Mouse (Mus musculus): Measurements from ENCODE around the gene Gm10647. TPM values are rescaled to one million over a fixed set of nuclear protein-coding genes. Genes with fewer than 3 reads are reported as not detected.
"Not testable (repeated sequence)": the region's sequence is repeated elsewhere in the genome, so short reads cannot be mapped to it uniquely, and the experiment has no call there.

Gm10647 gene
- polyA plus RNA-seq (2012; rRNA removed) = 0.07 TPM in 1 of 2 replicates, not detected in the other

GRCm38 (mm10) chr9:66796739-66797138 is at the start of gene Gm10647:
TSS of gene Gm10647 (plus strand) at chr9:66797039.
- TF ChIP-seq CTCF (IDR thresholded peaks at IDR 0.05; ENCODE audit: borderline replicate concordance, control insufficient read depth, extremely low read depth, insufficient read depth, low read length, poor library complexity) = no peak
- no peak for TF ChIP-seq POLR2A (IDR thresholded peaks at IDR 0.05; ENCODE audit: control insufficient read depth, extremely low read depth, insufficient read depth, low read length, poor library complexity)
- no peak for DNase-seq
- H3K27me3 ChIP-seq (ENCODE audit: control insufficient read depth, insufficient read depth, low read length) = no peaks in the 10 kb centered on the region
- H3K4me1 ChIP-seq (replicated peaks; ENCODE audit: control insufficient read depth, insufficient read depth, low read length) = 0 out of 2 replicates have a peak, but pooled peaks cover 4% of the 10 kb centered on the region
- 92% methylated on average over 5 of the region's 5 CpGs for WGBS
- H3K36me3 ChIP-seq (ENCODE audit: control insufficient read depth, insufficient read depth, low read length) = no peaks in the 10 kb centered on the region
- no peak within 1 kb of the TSS for H3K27ac ChIP-seq (ENCODE audit: control insufficient read depth, insufficient read depth, low read length)
- H3K4me3 ChIP-seq (ENCODE audit: control insufficient read depth, insufficient read depth, low read length) = peak within 1 kb of the TSS; percentile 77

GRCm38 (mm10) chr9:66748390-66748789 is 48.4 kb upstream of the Gm10647 start:
- no peak for DNase-seq
- TF ChIP-seq CTCF (IDR thresholded peaks at IDR 0.05; ENCODE audit: borderline replicate concordance, control insufficient read depth, extremely low read depth, insufficient read depth, low read length, poor library complexity) (no peak), POLR2A (IDR thresholded peaks at IDR 0.05; ENCODE audit: control insufficient read depth, extremely low read depth, insufficient read depth, low read length, poor library complexity) (no peak)
- Histone ChIP-seq H3K4me1 (replicated peaks; ENCODE audit: control insufficient read depth, insufficient read depth, low read length) (no peaks in the 10 kb centered on the region), H3K36me3 (ENCODE audit: control insufficient read depth, insufficient read depth, low read length) (no peaks in the 10 kb centered on the region), H3K27me3 (ENCODE audit: control insufficient read depth, insufficient read depth, low read length) (no peaks in the 10 kb centered on the region), H3K4me3 (ENCODE audit: control insufficient read depth, insufficient read depth, low read length) (no peak overlapping the region), H3K27ac (ENCODE audit: control insufficient read depth, insufficient read depth, low read length) (no peak overlapping the region)
- WGBS = 96% methylated on average over 15 of the region's 15 CpGs

GRCm38 (mm10) chr9:66752849-66753248 is 44.0 kb upstream of the Gm10647 start:
- 91% methylated on average over 6 of the region's 6 CpGs for WGBS
- H3K27me3 ChIP-seq (ENCODE audit: control insufficient read depth, insufficient read depth, low read length) = no peaks in the 10 kb centered on the region
- H3K27ac ChIP-seq (ENCODE audit: control insufficient read depth, insufficient read depth, low read length) = no peak overlapping the region
- H3K4me1 ChIP-seq (replicated peaks; ENCODE audit: control insufficient read depth, insufficient read depth, low read length) = no peaks in the 10 kb centered on the region
- H3K4me3 ChIP-seq (ENCODE audit: control insufficient read depth, insufficient read depth, low read length) = no peak overlapping the region
- DNase-seq = no peak
- no peaks in the 10 kb centered on the region for H3K36me3 ChIP-seq (ENCODE audit: control insufficient read depth, insufficient read depth, low read length)
- TF ChIP-seq CTCF (IDR thresholded peaks at IDR 0.05; ENCODE audit: borderline replicate concordance, control insufficient read depth, extremely low read depth, insufficient read depth, low read length, poor library complexity) (no peak), POLR2A (IDR thresholded peaks at IDR 0.05; ENCODE audit: control insufficient read depth, extremely low read depth, insufficient read depth, low read length, poor library complexity) (no peak)

- TF ChIP-seq CTCF (IDR thresholded peaks at IDR 0.05; ENCODE audit: borderline replicate concordance, control insufficient read depth, extremely low read depth, insufficient read depth, low read length, poor library complexity) (no peak), POLR2A (IDR thresholded peaks at IDR 0.05; ENCODE audit: control insufficient read depth, extremely low read depth, insufficient read depth, low read length, poor library complexity) (no peak)
- WGBS = 94% methylated on average over 1 of the region's 1 CpGs
- DNase-seq = no peak
- Histone ChIP-seq H3K27ac (ENCODE audit: control insufficient read depth, insufficient read depth, low read length) (no peak overlapping the region), H3K4me3 (ENCODE audit: control insufficient read depth, insufficient read depth, low read length) (no peak overlapping the region), H3K27me3 (ENCODE audit: control insufficient read depth, insufficient read depth, low read length) (no peaks in the 10 kb centered on the region), H3K4me1 (replicated peaks; ENCODE audit: control insufficient read depth, insufficient read depth, low read length) (no peaks in the 10 kb centered on the region), H3K36me3 (ENCODE audit: control insufficient read depth, insufficient read depth, low read length) (no peaks in the 10 kb centered on the region)
Measured at GRCm38 (mm10) chr9:66760991-66761390, 35.8 kb upstream of the Gm10647 start.

- WGBS = 83% methylated on average over 1 of the region's 1 CpGs
- no peaks in the 10 kb centered on the region for H3K27me3 ChIP-seq (ENCODE audit: control insufficient read depth, insufficient read depth, low read length)
- H3K27ac ChIP-seq (ENCODE audit: control insufficient read depth, insufficient read depth, low read length) = no peak overlapping the region
- H3K4me3 ChIP-seq (ENCODE audit: control insufficient read depth, insufficient read depth, low read length) = no peak overlapping the region
- no peak for DNase-seq
- no peaks in the 10 kb centered on the region for H3K36me3 ChIP-seq (ENCODE audit: control insufficient read depth, insufficient read depth, low read length)
- no peaks in the 10 kb centered on the region for H3K4me1 ChIP-seq (replicated peaks; ENCODE audit: control insufficient read depth, insufficient read depth, low read length)
- TF ChIP-seq POLR2A (IDR thresholded peaks at IDR 0.05; ENCODE audit: control insufficient read depth, extremely low read depth, insufficient read depth, low read length, poor library complexity) (no peak), CTCF (IDR thresholded peaks at IDR 0.05; ENCODE audit: borderline replicate concordance, control insufficient read depth, extremely low read depth, insufficient read depth, low read length, poor library complexity) (no peak)
Measured at GRCm38 (mm10) chr9:66768721-66769120, 28.1 kb upstream of the Gm10647 start.

- no peak for TF ChIP-seq CTCF (IDR thresholded peaks at IDR 0.05; ENCODE audit: borderline replicate concordance, control insufficient read depth, extremely low read depth, insufficient read depth, low read length, poor library complexity)
- no peak for TF ChIP-seq POLR2A (IDR thresholded peaks at IDR 0.05; ENCODE audit: control insufficient read depth, extremely low read depth, insufficient read depth, low read length, poor library complexity)
- 85% methylated on average over 3 of the region's 3 CpGs for WGBS
- Histone ChIP-seq H3K27ac (ENCODE audit: control insufficient read depth, insufficient read depth, low read length) (no peak overlapping the region), H3K4me3 (ENCODE audit: control insufficient read depth, insufficient read depth, low read length) (no peak overlapping the region), H3K36me3 (ENCODE audit: control insufficient read depth, insufficient read depth, low read length) (no peaks in the 10 kb centered on the region), H3K27me3 (ENCODE audit: control insufficient read depth, insufficient read depth, low read length) (no peaks in the 10 kb centered on the region), H3K4me1 (replicated peaks; ENCODE audit: control insufficient read depth, insufficient read depth, low read length) (no peaks in the 10 kb centered on the region)
- DNase-seq = no peak
Measured at GRCm38 (mm10) chr9:66769275-66769674, 27.6 kb upstream of the Gm10647 start.

GRCm38 (mm10) chr9:66770701-66771100 is 26.1 kb upstream of the Gm10647 start:
- DNase-seq = no peak
- Histone ChIP-seq H3K27me3 (ENCODE audit: control insufficient read depth, insufficient read depth, low read length) (no peaks in the 10 kb centered on the region), H3K4me1 (replicated peaks; ENCODE audit: control insufficient read depth, insufficient read depth, low read length) (no peaks in the 10 kb centered on the region), H3K4me3 (ENCODE audit: control insufficient read depth, insufficient read depth, low read length) (no peak overlapping the region), H3K36me3 (ENCODE audit: control insufficient read depth, insufficient read depth, low read length) (no peaks in the 10 kb centered on the region), H3K27ac (ENCODE audit: control insufficient read depth, insufficient read depth, low read length) (no peak overlapping the region)
- TF ChIP-seq POLR2A (IDR thresholded peaks at IDR 0.05; ENCODE audit: control insufficient read depth, extremely low read depth, insufficient read depth, low read length, poor library complexity) = no peak
- no peak for TF ChIP-seq CTCF (IDR thresholded peaks at IDR 0.05; ENCODE audit: borderline replicate concordance, control insufficient read depth, extremely low read depth, insufficient read depth, low read length, poor library complexity)

GRCm38 (mm10) chr9:66784552-66784951 is 12.3 kb upstream of the Gm10647 start:
- H3K27me3 ChIP-seq (ENCODE audit: control insufficient read depth, insufficient read depth, low read length); H3K36me3 ChIP-seq (ENCODE audit: control insufficient read depth, insufficient read depth, low read length); H3K4me1 ChIP-seq (replicated peaks; ENCODE audit: control insufficient read depth, insufficient read depth, low read length); H3K4me3 ChIP-seq (ENCODE audit: control insufficient read depth, insufficient read depth, low read length); H3K27ac ChIP-seq (ENCODE audit: control insufficient read depth, insufficient read depth, low read length): not testable (repeated sequence)
- peak; percentile 33 for DNase-seq
- WGBS = 66% methylated on average over 2 of the region's 3 CpGs

All from thymus, adult 2 months (tissue).